Mouse (Mus musculus) hindbrain, embryonic 15.5 days (tissue): ENCODE results near the gene Gmeb1. TPM values are rescaled to one million over a fixed set of nuclear protein-coding genes. Genes with fewer than 3 reads are reported as not detected.

Experiments used
- ATAC-seq: fragments of 200-750 bp; cut with Nextera tagmentation; 2 replicates; pipeline ENCODE4 v1.8.0; 2017; ENCODE audit warnings: low read depth, moderate number of reproducible peaks, moderate TSS enrichment; ENCODE audit not compliant: low FRiP score
- H3K27ac ChIP-seq: fragments of 300-500 bp; sonication (generic); replicated peaks from 2 replicates; pipeline ENCODE4 v1.5.1; 2015; ENCODE audit warnings: mild to moderate bottlenecking, inconsistent platforms
- H3K27me3 ChIP-seq: fragments of 300-500 bp; sonication (generic); 2 replicates; pipeline ENCODE4 v1.6.1; 2015; ENCODE audit warnings: control low read depth, inconsistent platforms
- H3K36me3 ChIP-seq: fragments of 300-500 bp; sonication (generic); 2 replicates; pipeline ENCODE4 v1.6.1; 2015; ENCODE audit warnings: control low read depth, inconsistent platforms
- H3K4me1 ChIP-seq: fragments of 300-500 bp; sonication (generic); replicated peaks from 2 replicates; pipeline ENCODE4 v1.6.1; 2015; ENCODE audit warnings: control low read depth, inconsistent platforms
- H3K4me2 ChIP-seq: fragments of 300-500 bp; sonication (generic); 2 replicates; pipeline ENCODE4 v1.6.1; 2015; ENCODE audit warnings: moderate library complexity, mild to moderate bottlenecking, inconsistent platforms
- H3K4me3 ChIP-seq: fragments of 300-500 bp; sonication (generic); 2 replicates; pipeline ENCODE4 v1.5.1; 2015; ENCODE audit warnings: mild to moderate bottlenecking, inconsistent platforms
- H3K9ac ChIP-seq: fragments of 300-500 bp; sonication (generic); 2 replicates; pipeline ENCODE4 v1.6.1; 2015; ENCODE audit warnings: inconsistent platforms
- H3K9me3 ChIP-seq: fragments of 300-500 bp; sonication (generic); 2 replicates; pipeline ENCODE4 v1.6.1; 2016; ENCODE audit warnings: control low read depth, inconsistent platforms
- WGBS: fragments of 180-500 bp; shearing (Covaris S2); methylation state at CpG from one replicate; pipeline ENCODE4 v1.1.7; 2015; 5-methylcytosine and 5-hydroxymethylcytosine counted together
- polyA plus RNA-seq: library from polyadenylated mRNA; unstranded; fragments of >200 nt; fragmentation: Nextera tagmentation; extraction: Ambion mirVana; gene quantifications from 2 replicates; pipeline ENCODE4 v1.2.1, GENCODE M21; 2015

Gmeb1 gene
- polyA plus RNA-seq, 1 experiment from 2014 or later, result 44.0 TPM

DNA sequence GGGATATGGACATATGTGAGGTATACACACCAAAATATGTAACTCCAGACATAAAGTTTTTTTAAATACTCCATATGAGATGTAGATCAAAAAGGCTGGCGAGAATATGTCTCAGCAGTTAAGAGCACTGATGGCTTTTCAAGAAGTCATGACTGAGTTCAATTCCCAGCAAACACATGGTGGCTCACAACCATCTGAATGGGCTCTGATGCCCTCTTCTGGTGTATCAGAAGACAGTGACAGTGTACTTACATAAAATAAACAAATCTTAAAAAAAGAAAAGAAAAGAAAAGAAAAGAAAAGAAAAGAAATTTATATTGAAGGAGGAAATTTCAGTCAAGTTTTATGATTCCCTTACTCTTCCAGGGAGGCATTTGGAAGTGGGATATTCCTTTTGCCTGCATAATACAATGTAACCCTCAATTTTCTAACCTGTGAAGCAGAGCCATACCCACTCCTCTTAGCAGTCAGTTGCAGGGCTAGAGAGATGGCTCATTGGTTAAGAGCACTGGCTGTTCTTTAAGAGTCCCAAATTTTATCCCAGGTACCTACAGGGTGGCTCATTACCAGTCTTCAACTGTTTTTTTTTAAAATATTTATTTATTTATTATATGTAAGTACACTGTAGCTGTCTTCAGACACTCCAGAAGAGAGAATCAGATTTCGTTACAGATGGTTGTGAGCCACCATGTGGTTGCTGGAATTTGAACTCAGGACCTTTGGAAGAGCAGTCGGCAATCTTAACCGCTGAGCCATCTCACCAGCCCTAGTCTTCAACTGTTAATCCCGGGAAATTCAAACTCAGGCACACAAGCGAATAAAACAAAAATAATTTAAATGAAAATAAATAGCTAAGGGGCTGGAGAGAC lies 7.7 kb upstream of the Gmeb1 start:
- H3K36me3 ChIP-seq, result no peaks in the 10 kb centered on the region
- H3K4me2 ChIP-seq, result peak overlapping the region; percentile 59
- 15% methylated on average over 6 of the region's 6 CpGs for WGBS
- ATAC-seq, result no peak
- no peaks in the 10 kb centered on the region for H3K9me3 ChIP-seq
- H3K4me1 ChIP-seq, result peaks cover 13% of the 10 kb centered on the region
- no peak overlapping the region for H3K9ac ChIP-seq
- H3K27ac ChIP-seq, result peak overlapping the region; percentile 97
- no peak overlapping the region for H3K4me3 ChIP-seq
- H3K27me3 ChIP-seq, result no peaks in the 10 kb centered on the region

- H3K4me2 ChIP-seq, result no peak overlapping the region
- ATAC-seq, result no peak
- H3K4me3 ChIP-seq, result no peak overlapping the region
Measured at GRCm38 (mm10) chr4:132266835-132267349, 5.5 kb upstream of the Gmeb1 start.

DNA sequence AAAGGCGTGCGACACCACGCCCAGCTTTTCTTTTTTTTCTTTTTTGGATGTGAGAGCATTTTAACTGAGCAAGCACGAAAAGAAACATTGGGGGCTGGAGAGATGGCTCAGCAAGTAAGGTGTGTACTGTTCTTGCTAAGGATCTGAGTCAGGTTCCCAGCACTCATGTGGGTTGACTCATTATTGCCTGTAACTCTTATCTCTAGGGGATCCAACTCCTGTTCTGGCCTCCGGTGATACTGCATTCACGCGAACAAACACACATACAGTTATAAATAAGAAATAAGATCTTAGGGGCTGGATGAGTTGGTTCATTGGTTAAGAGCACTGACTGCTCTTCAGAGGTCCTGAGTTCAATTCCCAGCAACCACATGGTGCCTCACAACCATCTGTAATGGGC lies 1.9 kb upstream of the Gmeb1 start:
- Histone ChIP-seq H3K36me3 (no peaks in the 10 kb centered on the region), H3K27ac (no peak overlapping the region), H3K4me1 (peaks cover 30% of the 10 kb centered on the region), H3K9ac (no peak overlapping the region), H3K9me3 (no peaks in the 10 kb centered on the region), H3K4me3 (no peak overlapping the region), H3K4me2 (no peak overlapping the region), H3K27me3 (no peaks in the 10 kb centered on the region)
- no peak for ATAC-seq
- WGBS, result 96% methylated on average over 7 of the region's 7 CpGs

More at GRCm38 (mm10) chr4:132266835-132267349, 5.5 kb upstream of the Gmeb1 start:
- H3K9me3 ChIP-seq, result no peaks in the 10 kb centered on the region
- H3K27ac ChIP-seq, result no peak overlapping the region
- H3K4me1 ChIP-seq, result peaks cover 11% of the 10 kb centered on the region
- H3K36me3 ChIP-seq, result no peaks in the 10 kb centered on the region
- no peak overlapping the region for H3K9ac ChIP-seq
- WGBS, result 79% methylated on average over 3 of the region's 3 CpGs
- no peaks in the 10 kb centered on the region for H3K27me3 ChIP-seq

DNA sequence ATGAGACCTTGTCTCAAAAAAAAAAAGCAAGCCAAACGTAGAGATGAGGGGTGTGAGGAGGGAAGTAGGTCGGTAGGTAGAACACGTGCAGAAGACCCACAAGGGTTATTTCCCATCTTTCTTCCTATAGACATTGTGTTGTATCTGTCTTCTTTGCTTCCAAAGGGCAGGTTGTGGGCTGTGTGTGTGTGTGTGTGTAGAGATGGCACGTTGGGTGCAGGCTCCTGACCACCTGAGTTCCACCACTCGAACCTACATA lies 885 bp upstream of the Gmeb1 start:
- 78% methylated on average over 5 of the region's 5 CpGs for WGBS
- Histone ChIP-seq H3K36me3 (no peaks in the 10 kb centered on the region), H3K9ac (peak overlapping the region; percentile 91; the same call in 1 of the 2 replicates), H3K4me1 (peaks cover 30% of the 10 kb centered on the region), H3K27ac (peak overlapping the region; percentile 92), H3K9me3 (no peaks in the 10 kb centered on the region), H3K27me3 (no peaks in the 10 kb centered on the region), H3K4me2 (peak overlapping the region; percentile 80), H3K4me3 (peak overlapping the region; percentile 84)
- ATAC-seq, result no peak

DNA sequence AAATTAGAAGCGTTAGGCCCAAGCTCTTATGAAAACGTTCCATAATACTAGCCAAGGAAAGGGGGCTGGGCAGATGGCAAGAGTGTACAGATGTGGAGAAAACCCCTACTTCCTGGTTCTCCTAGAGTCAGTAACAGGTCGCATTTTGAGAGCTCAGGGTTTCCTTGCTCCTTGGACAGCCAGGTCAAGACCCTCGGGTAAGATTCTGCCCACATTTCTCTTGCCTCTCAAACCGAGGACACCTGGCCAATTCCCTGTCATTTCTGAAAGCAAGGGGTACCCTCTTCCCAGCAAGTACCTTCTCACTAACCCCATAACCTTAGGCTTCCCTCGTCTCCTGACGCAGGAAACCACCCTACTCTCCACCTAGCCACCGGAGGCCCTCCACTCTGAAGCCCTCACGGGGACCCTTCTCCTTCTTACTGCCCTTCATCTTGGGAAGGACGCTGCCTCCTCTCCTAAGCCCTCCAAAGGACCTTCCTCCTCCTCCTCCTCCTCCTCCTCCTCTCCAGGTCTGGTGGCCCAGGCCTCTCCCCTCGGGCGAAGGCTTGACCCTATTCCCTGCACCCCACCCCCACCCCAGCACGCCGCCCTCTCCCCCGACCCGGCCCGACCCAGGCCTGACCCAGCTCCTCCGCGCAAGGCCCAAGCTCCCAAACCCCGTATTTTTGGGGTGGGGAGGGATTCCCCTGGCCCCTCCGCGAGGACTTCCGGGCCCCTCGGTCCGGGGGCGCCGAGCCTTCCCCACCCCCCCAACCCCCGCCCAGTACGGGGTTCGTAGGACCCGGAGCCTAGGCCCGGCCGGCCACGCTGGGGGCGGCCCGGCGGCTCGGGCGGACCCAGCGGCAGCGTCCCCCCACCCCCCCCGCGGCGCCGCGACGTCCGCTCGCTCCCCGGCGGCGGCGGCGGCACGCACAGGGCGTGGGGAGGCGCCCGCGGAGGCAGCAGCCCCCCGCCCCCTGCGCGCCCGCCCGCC lies 710 bp downstream of the Gmeb1 start:
- 4% methylated on average over 24 of the region's 64 CpGs for WGBS
- peak; percentile 86 for ATAC-seq

GRCm38 (mm10) chr4:132259248-132259647 lies 2.2 kb downstream of the Gmeb1 start:
- Histone ChIP-seq H3K27me3 (no peaks in the 10 kb centered on the region), H3K4me3 (peak overlapping the region; percentile 84; the same call in 1 of the 2 replicates), H3K9me3 (no peaks in the 10 kb centered on the region), H3K36me3 (no peaks in the 10 kb centered on the region), H3K4me1 (peaks cover 30% of the 10 kb centered on the region), H3K27ac (peak overlapping the region; percentile 92; the same call in 1 of the 2 replicates), H3K9ac (0 out of 2 replicates have a peak overlapping the region, but pooled peaks have one; percentile 13), H3K4me2 (peak overlapping the region; percentile 85; the same call in 1 of the 2 replicates)
- WGBS, result 84% methylated on average over 4 of the region's 4 CpGs
- no peak for ATAC-seq

More for the DNA sequence above, 710 bp downstream of the Gmeb1 start:
- H3K4me2 ChIP-seq, result peak overlapping the region; percentile 85
- H3K27me3 ChIP-seq, result no peaks in the 10 kb centered on the region
- peak overlapping the region; percentile 92 for H3K27ac ChIP-seq
- no peaks in the 10 kb centered on the region for H3K9me3 ChIP-seq
- peaks cover 30% of the 10 kb centered on the region for H3K4me1 ChIP-seq
- H3K9ac ChIP-seq, result peak overlapping the region; percentile 91
- H3K36me3 ChIP-seq, result no peaks in the 10 kb centered on the region
- peak overlapping the region; percentile 84 for H3K4me3 ChIP-seq

DNA sequence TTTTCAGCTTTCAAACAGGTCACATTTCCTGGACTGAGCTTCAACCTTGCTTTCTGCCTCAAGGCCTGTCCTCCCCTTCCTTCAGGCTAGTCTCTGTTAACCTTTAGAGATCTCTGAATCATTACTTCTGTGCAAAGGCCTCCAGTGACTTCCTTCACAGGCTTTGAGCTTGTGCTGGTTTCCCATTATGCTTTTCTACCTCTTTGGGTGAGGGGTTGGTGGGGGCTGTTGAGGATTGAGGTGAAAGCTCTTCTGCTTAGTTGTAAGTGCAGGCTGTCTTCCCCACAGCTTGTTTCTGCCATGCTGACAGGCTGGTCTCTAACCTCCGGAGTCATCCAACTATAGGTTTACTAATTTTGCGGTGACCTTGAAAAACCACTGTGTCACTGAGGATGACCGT lies 5.0 kb downstream of the Gmeb1 start:
- Histone ChIP-seq H3K27ac (no peak overlapping the region), H3K9ac (no peak overlapping the region), H3K4me3 (no peak overlapping the region), H3K27me3 (no peaks in the 10 kb centered on the region), H3K36me3 (peaks cover 3% of the 10 kb centered on the region; the same call in 1 of the 2 replicates), H3K4me2 (no peak overlapping the region), H3K9me3 (no peaks in the 10 kb centered on the region), H3K4me1 (peaks cover 21% of the 10 kb centered on the region)
- 95% methylated on average over 3 of the region's 3 CpGs for WGBS
- ATAC-seq, result no peak

- Histone ChIP-seq H3K4me2 (no peak overlapping the region), H3K27ac (no peak overlapping the region), H3K9ac (no peak overlapping the region), H3K4me3 (no peak overlapping the region), H3K4me1 (peaks cover 15% of the 10 kb centered on the region), H3K36me3 (peaks cover 15% of the 10 kb centered on the region), H3K9me3 (no peaks in the 10 kb centered on the region), H3K27me3 (no peaks in the 10 kb centered on the region)
- no peak for ATAC-seq
- WGBS, result 83% methylated on average over 3 of the region's 3 CpGs
Measured at GRCm38 (mm10) chr4:132254986-132255385, 6.4 kb downstream of the Gmeb1 start.

DNA sequence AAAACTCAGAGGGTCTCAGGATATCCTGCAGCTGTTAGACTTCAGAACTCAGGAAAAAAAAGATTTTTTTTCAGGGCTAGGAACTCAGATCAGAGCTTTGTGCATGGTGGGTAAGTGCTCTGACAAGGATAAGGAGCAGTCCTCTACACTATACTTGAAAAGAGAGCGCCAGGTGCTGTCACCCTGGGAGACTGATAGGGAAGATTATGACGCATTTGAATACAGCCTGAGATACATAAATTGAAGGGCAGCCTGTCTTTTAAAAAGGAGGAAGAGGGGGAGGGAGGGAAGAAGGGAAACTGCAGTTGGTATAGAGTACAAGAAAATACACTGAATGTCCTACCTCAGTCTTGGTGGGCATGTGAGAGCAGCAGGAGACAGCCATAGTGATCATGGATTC lies 7.8 kb downstream of the Gmeb1 start:
- 74% methylated on average over 2 of the region's 2 CpGs for WGBS
- Histone ChIP-seq H3K36me3 (peaks cover 17% of the 10 kb centered on the region), H3K27me3 (no peaks in the 10 kb centered on the region), H3K4me2 (no peak overlapping the region), H3K9me3 (no peaks in the 10 kb centered on the region), H3K27ac (no peak overlapping the region), H3K9ac (no peak overlapping the region), H3K4me3 (no peak overlapping the region), H3K4me1 (0 out of 2 replicates have a peak, but pooled peaks cover 1% of the 10 kb centered on the region)
- ATAC-seq, result no peak

GRCm38 (mm10) chr4:132253128-132253527 lies 8.3 kb downstream of the Gmeb1 start:
- H3K9ac ChIP-seq, result no peak overlapping the region
- H3K9me3 ChIP-seq, result no peaks in the 10 kb centered on the region
- H3K27ac ChIP-seq, result 0 out of 2 replicates have a peak overlapping the region, but pooled peaks have one; percentile 5
- H3K4me2 ChIP-seq, result no peak overlapping the region
- no peak for ATAC-seq
- H3K4me1 ChIP-seq, result no peaks in the 10 kb centered on the region
- peaks cover 22% of the 10 kb centered on the region for H3K36me3 ChIP-seq
- H3K4me3 ChIP-seq, result no peak overlapping the region
- 86% methylated on average over 8 of the region's 8 CpGs for WGBS
- no peaks in the 10 kb centered on the region for H3K27me3 ChIP-seq

- WGBS, result 98% methylated on average over 9 of the region's 9 CpGs
- Histone ChIP-seq H3K27me3 (no peaks in the 10 kb centered on the region), H3K4me2 (no peak overlapping the region), H3K36me3 (peaks cover 30% of the 10 kb centered on the region), H3K9ac (no peak overlapping the region), H3K4me1 (no peaks in the 10 kb centered on the region), H3K4me3 (no peak overlapping the region), H3K9me3 (no peaks in the 10 kb centered on the region), H3K27ac (no peak overlapping the region)
- no peak for ATAC-seq
Measured at GRCm38 (mm10) chr4:132251596-132251995, 9.8 kb downstream of the Gmeb1 start.
